Mouse (Mus musculus): ENCODE measurements at regions not wholly inside any gene's neighbourhood (a gene's known extent, or its start where the extent isn't known, plus 50 kb on each side); places are given as distances from the start of the nearest gene placed in this dataset.

- WGBS = 75% methylated on average over 2 of the region's 2 CpGs
Observed at GRCm38 (mm10) chr13:34576392-34576791, 76.9 kb downstream of the Pxdc1 start.

GRCm38 (mm10) chr13:34575997-34576314 lies 77.3 kb downstream of the Pxdc1 start:
- no peak for DNase-seq
- H3K27me3 ChIP-seq (ENCODE audit: control insufficient read depth, insufficient read depth, low read length) = no peaks in the 10 kb centered on the region
- H3K9ac ChIP-seq (ENCODE audit: low read depth, low read length) = no peak overlapping the region
- 22% methylated on average over 1 of the region's 1 CpGs for WGBS
- no peaks in the 10 kb centered on the region for H3K79me2 ChIP-seq (replicated peaks; ENCODE audit: control insufficient read depth, insufficient read depth, low read length)
- no peaks in the 10 kb centered on the region for H3K36me3 ChIP-seq (ENCODE audit: control insufficient read depth, insufficient read depth, low read length)
- H3K27ac ChIP-seq = no peak overlapping the region
- H3K4me3 ChIP-seq = no peak overlapping the region
- no peaks in the 10 kb centered on the region for H3K4me1 ChIP-seq (ENCODE audit: control insufficient read depth, insufficient read depth, low read length)
- no peak for TF ChIP-seq CTCF (IDR thresholded peaks at IDR 0.05)
- no peak for TF ChIP-seq EP300 (IDR thresholded peaks at IDR 0.05; ENCODE audit: insufficient read depth, low read depth, low read length)
- TF ChIP-seq POLR2A (IDR thresholded peaks at IDR 0.05; ENCODE audit: insufficient read depth, low read depth, low read length) = no peak
- intact Hi-C loops (cut with DNase I) = no loop called here

More at GRCm38 (mm10) chr13:34576392-34576791, 76.9 kb downstream of the Pxdc1 start:
- DNase-seq = no peak
- Histone ChIP-seq H3K4me1 (ENCODE audit: control insufficient read depth, insufficient read depth, low read length) (no peaks in the 10 kb centered on the region), H3K27me3 (ENCODE audit: control insufficient read depth, insufficient read depth, low read length) (no peaks in the 10 kb centered on the region), H3K79me2 (replicated peaks; ENCODE audit: control insufficient read depth, insufficient read depth, low read length) (no peaks in the 10 kb centered on the region), H3K27ac (no peak overlapping the region), H3K9ac (ENCODE audit: low read depth, low read length) (no peak overlapping the region), H3K4me3 (no peak overlapping the region), H3K36me3 (ENCODE audit: control insufficient read depth, insufficient read depth, low read length) (no peaks in the 10 kb centered on the region)
- no peak for TF ChIP-seq POLR2A (IDR thresholded peaks at IDR 0.05; ENCODE audit: insufficient read depth, low read depth, low read length)
- TF ChIP-seq CTCF (IDR thresholded peaks at IDR 0.05) = no peak
- TF ChIP-seq EP300 (IDR thresholded peaks at IDR 0.05; ENCODE audit: insufficient read depth, low read depth, low read length) = no peak
- intact Hi-C loops (cut with DNase I) = no loop called here

DNA sequence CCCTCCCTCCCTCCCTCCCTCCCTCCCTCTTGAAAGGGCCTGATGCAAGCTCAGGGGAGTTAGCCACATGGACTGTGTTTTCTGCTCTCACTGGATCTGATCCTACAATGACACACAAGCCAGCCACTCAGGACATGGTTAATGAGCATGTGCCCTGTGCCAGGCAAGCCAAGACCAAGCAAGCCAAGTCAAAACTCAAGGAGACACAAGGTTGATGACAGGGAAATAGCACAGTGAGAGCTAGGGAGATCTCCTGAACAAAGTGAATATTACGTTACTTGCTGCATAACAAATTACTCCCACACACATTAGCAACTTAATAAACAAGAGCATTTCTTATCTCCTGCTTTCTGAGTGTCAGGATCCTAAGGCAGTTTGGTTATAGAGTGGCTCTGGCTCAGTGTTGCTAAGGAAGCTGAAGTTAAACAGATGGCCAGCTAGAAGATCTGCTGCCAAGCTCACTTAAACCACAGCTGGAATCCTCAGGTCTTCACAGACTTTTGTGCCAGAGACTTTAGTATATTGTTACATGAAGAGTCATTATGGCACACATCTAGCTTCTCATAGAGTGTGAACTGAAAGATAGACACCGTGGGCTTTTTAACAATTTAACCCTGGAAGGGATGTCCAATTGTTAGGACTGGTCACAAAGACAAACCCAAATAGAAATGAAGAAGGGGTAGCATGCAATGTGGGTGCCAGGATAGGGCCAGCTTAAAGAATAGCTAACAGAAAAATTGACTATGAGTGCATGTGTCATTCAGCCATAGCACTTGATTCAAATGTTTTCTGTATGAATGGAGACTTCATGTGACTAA lies 77.9 kb downstream of the Pxdc1 start:
- H3K27ac ChIP-seq = no peak overlapping the region
- no peaks in the 10 kb centered on the region for H3K27me3 ChIP-seq (ENCODE audit: control insufficient read depth, insufficient read depth, low read length)
- TF ChIP-seq CTCF (IDR thresholded peaks at IDR 0.05) (no peak), POLR2A (IDR thresholded peaks at IDR 0.05; ENCODE audit: insufficient read depth, low read depth, low read length) (no peak), EP300 (IDR thresholded peaks at IDR 0.05; ENCODE audit: insufficient read depth, low read depth, low read length) (no peak)
- no peak overlapping the region for H3K4me3 ChIP-seq
- no peaks in the 10 kb centered on the region for H3K79me2 ChIP-seq (replicated peaks; ENCODE audit: control insufficient read depth, insufficient read depth, low read length)
- intact Hi-C loops (cut with DNase I) = no loop called here
- no peak overlapping the region for H3K9ac ChIP-seq (ENCODE audit: low read depth, low read length)
- H3K36me3 ChIP-seq (ENCODE audit: control insufficient read depth, insufficient read depth, low read length) = no peaks in the 10 kb centered on the region
- H3K4me1 ChIP-seq (ENCODE audit: control insufficient read depth, insufficient read depth, low read length) = no peaks in the 10 kb centered on the region
- DNase-seq = peak; percentile 23 to 46
- WGBS = 30% methylated on average over 2 of the region's 2 CpGs

DNA sequence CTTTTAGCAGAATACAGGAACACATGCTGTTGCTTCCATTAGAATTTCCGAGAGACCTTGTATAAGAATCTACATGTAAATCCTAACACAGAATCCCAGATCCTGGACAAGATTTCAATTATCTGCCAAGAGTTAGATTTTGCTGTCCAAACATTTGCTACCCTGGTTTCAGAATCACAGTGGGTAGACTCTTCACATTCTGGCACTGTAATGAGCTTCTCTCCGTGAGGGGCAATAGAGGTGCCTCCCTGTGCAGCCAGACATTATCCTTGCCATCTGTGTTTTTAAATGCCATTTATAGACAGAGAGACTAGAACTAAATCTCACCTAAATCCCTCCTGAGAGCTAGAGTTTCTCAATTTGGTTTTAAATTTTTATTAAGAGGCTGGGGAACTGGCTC lies 84.0 kb downstream of the Pxdc1 start:
- Histone ChIP-seq H3K4me3 (no peak overlapping the region), H3K79me2 (replicated peaks; ENCODE audit: control insufficient read depth, insufficient read depth, low read length) (no peaks in the 10 kb centered on the region), H3K27ac (no peak overlapping the region), H3K36me3 (ENCODE audit: control insufficient read depth, insufficient read depth, low read length) (no peaks in the 10 kb centered on the region), H3K4me1 (ENCODE audit: control insufficient read depth, insufficient read depth, low read length) (no peaks in the 10 kb centered on the region), H3K27me3 (ENCODE audit: control insufficient read depth, insufficient read depth, low read length) (no peaks in the 10 kb centered on the region), H3K9ac (ENCODE audit: low read depth, low read length) (no peak overlapping the region)
- 92% methylated on average over 2 of the region's 2 CpGs for WGBS
- no peak for DNase-seq
- no peak for TF ChIP-seq EP300 (IDR thresholded peaks at IDR 0.05; ENCODE audit: insufficient read depth, low read depth, low read length)
- no peak for TF ChIP-seq POLR2A (IDR thresholded peaks at IDR 0.05; ENCODE audit: insufficient read depth, low read depth, low read length)
- TF ChIP-seq CTCF (IDR thresholded peaks at IDR 0.05) = no peak
- intact Hi-C loops (cut with DNase I) = no loop called here

GRCm38 (mm10) chr13:34566687-34567086 lies 86.6 kb downstream of the Pxdc1 start:
- H3K9ac ChIP-seq (ENCODE audit: low read depth, low read length) = no peak overlapping the region
- no peaks in the 10 kb centered on the region for H3K4me1 ChIP-seq (ENCODE audit: control insufficient read depth, insufficient read depth, low read length)
- WGBS = 71% methylated on average over 1 of the region's 1 CpGs
- H3K36me3 ChIP-seq (ENCODE audit: control insufficient read depth, insufficient read depth, low read length) = no peaks in the 10 kb centered on the region
- intact Hi-C loops (cut with DNase I) = no loop called here
- H3K79me2 ChIP-seq (replicated peaks; ENCODE audit: control insufficient read depth, insufficient read depth, low read length) = no peaks in the 10 kb centered on the region
- H3K27ac ChIP-seq = no peak overlapping the region
- DNase-seq = no peak
- H3K4me3 ChIP-seq = no peak overlapping the region
- TF ChIP-seq POLR2A (IDR thresholded peaks at IDR 0.05; ENCODE audit: insufficient read depth, low read depth, low read length) (no peak), CTCF (IDR thresholded peaks at IDR 0.05) (no peak), EP300 (IDR thresholded peaks at IDR 0.05; ENCODE audit: insufficient read depth, low read depth, low read length) (no peak)
- no peaks in the 10 kb centered on the region for H3K27me3 ChIP-seq (ENCODE audit: control insufficient read depth, insufficient read depth, low read length)

- intact Hi-C loops (cut with DNase I) = no loop called here
- H3K9ac ChIP-seq (ENCODE audit: low read depth, low read length) = no peak overlapping the region
- DNase-seq = no peak
- no peaks in the 10 kb centered on the region for H3K4me1 ChIP-seq (ENCODE audit: control insufficient read depth, insufficient read depth, low read length)
- H3K27ac ChIP-seq = no peak overlapping the region
- TF ChIP-seq EP300 (IDR thresholded peaks at IDR 0.05; ENCODE audit: insufficient read depth, low read depth, low read length) = no peak
- TF ChIP-seq POLR2A (IDR thresholded peaks at IDR 0.05; ENCODE audit: insufficient read depth, low read depth, low read length) = no peak
- no peak for TF ChIP-seq CTCF (IDR thresholded peaks at IDR 0.05)
- no peaks in the 10 kb centered on the region for H3K79me2 ChIP-seq (replicated peaks; ENCODE audit: control insufficient read depth, insufficient read depth, low read length)
- no peak overlapping the region for H3K4me3 ChIP-seq
- H3K36me3 ChIP-seq (ENCODE audit: control insufficient read depth, insufficient read depth, low read length) = no peaks in the 10 kb centered on the region
- WGBS = 62% methylated on average over 5 of the region's 5 CpGs
- H3K27me3 ChIP-seq (ENCODE audit: control insufficient read depth, insufficient read depth, low read length) = no peaks in the 10 kb centered on the region
Observed at GRCm38 (mm10) chr13:34550130-34550884, 103.0 kb downstream of the Pxdc1 start.

All from heart, adult 2 months (tissue).